Mouse (Mus musculus): ENCODE measurements around the gene Mtln. TPM values are rescaled to one million over a fixed set of nuclear protein-coding genes. Genes with fewer than 3 reads are reported as not detected.
A peak's percentile ranks its signal among the peaks of the same experiment; 100 is the strongest.

Mtln gene
- polyA plus RNA-seq (2012; rRNA removed), result 41.9 and 55.4 TPM in 2 replicates

DNA sequence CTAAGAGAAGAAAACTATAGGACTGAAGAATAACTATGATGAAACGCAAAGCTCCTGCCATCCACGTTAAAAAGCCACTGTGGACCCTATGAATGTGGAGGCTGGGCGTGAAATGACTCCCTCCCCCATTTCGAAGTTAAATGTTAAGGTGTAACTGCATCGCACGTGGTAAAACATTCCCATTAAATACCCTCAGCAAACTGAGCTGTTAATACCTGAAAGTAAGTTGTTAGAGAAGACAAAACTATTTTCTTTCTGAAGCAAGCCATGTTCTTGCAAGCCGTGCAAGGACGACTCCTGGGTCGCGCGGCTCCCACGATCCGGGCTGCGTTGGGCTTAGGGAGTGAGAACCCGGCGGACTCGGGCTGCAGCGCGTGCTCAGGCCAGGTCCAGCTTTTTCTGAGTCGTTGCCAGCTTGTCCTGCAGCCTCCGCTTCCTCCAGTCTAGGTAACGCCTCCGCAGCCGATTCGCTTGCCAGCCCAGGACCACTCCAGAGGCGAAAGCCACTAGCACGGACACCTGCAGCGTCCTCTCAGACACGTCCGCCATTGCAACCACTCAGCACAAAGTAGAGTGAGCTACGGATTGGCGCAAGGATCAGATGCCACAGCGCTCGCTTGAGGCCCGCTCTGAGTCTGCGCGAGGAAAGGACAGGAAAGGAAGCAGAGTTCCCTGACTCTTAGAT is at the start of gene Mtln:
Gene Mtln, minus strand, starts transcription at position 570 of the 685 bp plus-strand sequence.
- Histone ChIP-seq H3K27me3 (ENCODE audit: control insufficient read depth, insufficient read depth, low read length) (no peaks in the 10 kb centered on the region), H3K36me3 (ENCODE audit: control insufficient read depth, insufficient read depth, low read length) (no peaks in the 10 kb centered on the region), H3K4me1 (replicated peaks; ENCODE audit: control insufficient read depth, insufficient read depth, low read length) (peaks cover 6% of the 10 kb centered on the region), H3K27ac (ENCODE audit: control insufficient read depth, insufficient read depth, low read length) (no peak within 1 kb of the TSS), H3K4me3 (ENCODE audit: control insufficient read depth, insufficient read depth, low read length) (peak within 1 kb of the TSS; percentile 89)
- TF ChIP-seq POLR2A (IDR thresholded peaks at IDR 0.05; ENCODE audit: control insufficient read depth, extremely low read depth, insufficient read depth, low read length, poor library complexity) (peak; percentile 52), CTCF (IDR thresholded peaks at IDR 0.05; ENCODE audit: borderline replicate concordance, control insufficient read depth, extremely low read depth, insufficient read depth, low read length, poor library complexity) (peak; percentile 50; the same call in 1 of the 2 replicates)
- DNase-seq, result peak; percentile 87
- WGBS, result under 1% methylated on average over 37 of the region's 37 CpGs

DNA sequence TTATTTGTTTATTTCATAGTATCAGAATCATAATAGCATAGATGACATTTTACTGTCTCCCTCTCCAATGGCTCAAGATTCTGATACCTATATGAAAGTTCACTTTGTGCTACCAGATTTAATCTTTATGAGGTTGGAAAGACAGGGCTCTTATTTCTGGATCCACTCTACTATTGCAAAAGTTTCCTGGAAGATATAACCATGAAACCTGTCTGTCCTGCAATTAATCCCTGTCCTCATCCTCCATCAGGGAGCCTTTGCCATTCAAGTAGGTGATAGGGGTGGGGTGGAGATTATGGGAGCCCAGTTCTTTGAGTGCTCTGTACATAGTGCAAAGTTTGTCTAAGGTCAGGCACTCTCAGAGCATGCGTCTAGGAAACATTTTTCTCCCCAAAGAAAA is 49.1 kb upstream of the Mtln start:
- H3K27ac ChIP-seq (ENCODE audit: control insufficient read depth, insufficient read depth, low read length), result no peak overlapping the region
- no peak for DNase-seq
- no peaks in the 10 kb centered on the region for H3K4me1 ChIP-seq (replicated peaks; ENCODE audit: control insufficient read depth, insufficient read depth, low read length)
- WGBS, result 100% methylated on average over 1 of the region's 1 CpGs
- H3K4me3 ChIP-seq (ENCODE audit: control insufficient read depth, insufficient read depth, low read length), result no peak overlapping the region
- TF ChIP-seq POLR2A (IDR thresholded peaks at IDR 0.05; ENCODE audit: control insufficient read depth, extremely low read depth, insufficient read depth, low read length, poor library complexity), result no peak
- no peak for TF ChIP-seq CTCF (IDR thresholded peaks at IDR 0.05; ENCODE audit: borderline replicate concordance, control insufficient read depth, extremely low read depth, insufficient read depth, low read length, poor library complexity)
- H3K36me3 ChIP-seq (ENCODE audit: control insufficient read depth, insufficient read depth, low read length), result no peaks in the 10 kb centered on the region
- peaks cover 3% of the 10 kb centered on the region; the same call in 1 of the 2 replicates for H3K27me3 ChIP-seq (ENCODE audit: control insufficient read depth, insufficient read depth, low read length)

DNA sequence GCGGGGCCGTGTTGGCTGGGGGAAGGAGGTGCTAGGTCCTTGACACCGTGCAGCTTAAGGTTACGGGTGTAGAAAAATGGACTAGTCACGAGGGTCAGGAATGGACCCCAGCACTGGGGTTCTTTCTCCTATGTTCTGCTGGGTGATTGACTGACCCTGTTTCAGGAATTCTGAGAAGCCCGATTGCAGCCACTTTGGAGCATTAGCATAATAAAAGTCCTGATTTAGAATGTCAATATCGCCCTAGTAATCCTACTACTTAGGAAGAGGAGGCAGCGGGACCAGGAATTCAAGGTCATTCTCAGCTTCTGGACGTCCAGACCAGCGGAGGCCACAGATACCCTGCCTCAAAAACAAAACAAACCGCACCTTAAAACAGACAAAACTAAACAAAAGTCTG is 47.1 kb upstream of the Mtln start:
- Histone ChIP-seq H3K4me3 (ENCODE audit: control insufficient read depth, insufficient read depth, low read length) (no peak overlapping the region), H3K27ac (ENCODE audit: control insufficient read depth, insufficient read depth, low read length) (no peak overlapping the region), H3K4me1 (replicated peaks; ENCODE audit: control insufficient read depth, insufficient read depth, low read length) (no peaks in the 10 kb centered on the region), H3K27me3 (ENCODE audit: control insufficient read depth, insufficient read depth, low read length) (peaks cover 3% of the 10 kb centered on the region; the same call in 1 of the 2 replicates), H3K36me3 (ENCODE audit: control insufficient read depth, insufficient read depth, low read length) (no peaks in the 10 kb centered on the region)
- no peak for DNase-seq
- TF ChIP-seq CTCF (IDR thresholded peaks at IDR 0.05; ENCODE audit: borderline replicate concordance, control insufficient read depth, extremely low read depth, insufficient read depth, low read length, poor library complexity) (no peak), POLR2A (IDR thresholded peaks at IDR 0.05; ENCODE audit: control insufficient read depth, extremely low read depth, insufficient read depth, low read length, poor library complexity) (no peak)
- WGBS, result 39% methylated on average over 11 of the region's 11 CpGs

- H3K4me3 ChIP-seq (ENCODE audit: control insufficient read depth, insufficient read depth, low read length), result no peak within 1 kb of the TSS
- WGBS, result 72% methylated on average over 7 of the region's 7 CpGs
- no peak within 1 kb of the TSS for H3K27ac ChIP-seq (ENCODE audit: control insufficient read depth, insufficient read depth, low read length)
- no peaks in the 10 kb centered on the region for H3K36me3 ChIP-seq (ENCODE audit: control insufficient read depth, insufficient read depth, low read length)
- no peak for TF ChIP-seq CTCF (IDR thresholded peaks at IDR 0.05; ENCODE audit: borderline replicate concordance, control insufficient read depth, extremely low read depth, insufficient read depth, low read length, poor library complexity)
- TF ChIP-seq POLR2A (IDR thresholded peaks at IDR 0.05; ENCODE audit: control insufficient read depth, extremely low read depth, insufficient read depth, low read length, poor library complexity), result no peak
- DNase-seq, result no peak
- no peaks in the 10 kb centered on the region for H3K4me1 ChIP-seq (replicated peaks; ENCODE audit: control insufficient read depth, insufficient read depth, low read length)
- peaks cover 3% of the 10 kb centered on the region; the same call in 1 of the 2 replicates for H3K27me3 ChIP-seq (ENCODE audit: control insufficient read depth, insufficient read depth, low read length)
Observed at GRCm38 (mm10) chr2:127838576-127838975, 46.3 kb upstream of the Mtln start, which contains the start of gene Acoxl. Gene Acoxl, plus strand, starts transcription at chr2:127838876.

- 4% methylated on average over 2 of the region's 2 CpGs for WGBS
- DNase-seq, result peak; percentile 19
- H3K27ac ChIP-seq (ENCODE audit: control insufficient read depth, insufficient read depth, low read length), result no peak overlapping the region
- no peaks in the 10 kb centered on the region; the same call in 1 of the 2 replicates for H3K27me3 ChIP-seq (ENCODE audit: control insufficient read depth, insufficient read depth, low read length)
- no peaks in the 10 kb centered on the region for H3K36me3 ChIP-seq (ENCODE audit: control insufficient read depth, insufficient read depth, low read length)
- H3K4me3 ChIP-seq (ENCODE audit: control insufficient read depth, insufficient read depth, low read length), result no peak overlapping the region
- TF ChIP-seq CTCF (IDR thresholded peaks at IDR 0.05; ENCODE audit: borderline replicate concordance, control insufficient read depth, extremely low read depth, insufficient read depth, low read length, poor library complexity) (no peak), POLR2A (IDR thresholded peaks at IDR 0.05; ENCODE audit: control insufficient read depth, extremely low read depth, insufficient read depth, low read length, poor library complexity) (no peak)
- H3K4me1 ChIP-seq (replicated peaks; ENCODE audit: control insufficient read depth, insufficient read depth, low read length), result peaks cover 4% of the 10 kb centered on the region
Observed at GRCm38 (mm10) chr2:127832833-127833190, 40.5 kb upstream of the Mtln start.

DNA sequence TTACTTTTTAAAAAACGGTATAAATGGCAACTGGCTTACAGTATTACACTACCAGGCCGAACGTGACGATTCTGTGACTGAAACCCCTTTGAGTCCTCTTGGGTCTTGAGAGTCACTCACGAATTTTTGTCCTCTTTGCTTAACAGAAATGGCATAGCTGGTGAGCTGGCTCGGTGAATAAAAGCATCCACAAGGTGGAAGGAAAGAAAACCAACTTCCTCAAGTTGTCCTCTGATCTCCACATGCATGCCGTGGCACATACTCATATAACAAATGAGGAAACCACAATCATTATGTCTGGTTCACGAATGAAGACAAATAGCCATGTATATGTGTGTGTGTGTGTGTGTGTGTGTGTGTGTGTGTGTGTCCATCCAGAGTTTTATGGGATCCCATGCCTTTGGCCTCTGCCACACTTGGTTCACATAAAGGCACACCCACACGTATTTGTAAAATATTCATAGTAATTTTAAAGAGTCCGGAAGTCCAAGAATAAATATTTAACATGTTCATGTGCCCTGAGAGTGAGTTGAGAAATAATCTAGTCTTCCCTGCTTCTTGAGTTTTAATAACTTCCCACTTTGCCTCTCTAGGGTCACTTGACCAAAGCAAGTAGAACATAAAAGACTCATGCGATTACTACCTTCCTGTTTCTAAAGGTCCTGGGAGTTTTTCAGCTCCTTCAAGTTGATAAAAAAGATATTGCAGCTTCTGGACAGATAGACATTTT is 40.0 kb upstream of the Mtln start:
- WGBS, result 11% methylated on average over 11 of the region's 11 CpGs
- H3K4me3 ChIP-seq (ENCODE audit: control insufficient read depth, insufficient read depth, low read length), result no peak overlapping the region
- DNase-seq, result no peak
- H3K36me3 ChIP-seq (ENCODE audit: control insufficient read depth, insufficient read depth, low read length), result no peaks in the 10 kb centered on the region
- TF ChIP-seq CTCF (IDR thresholded peaks at IDR 0.05; ENCODE audit: borderline replicate concordance, control insufficient read depth, extremely low read depth, insufficient read depth, low read length, poor library complexity), result no peak
- no peak for TF ChIP-seq POLR2A (IDR thresholded peaks at IDR 0.05; ENCODE audit: control insufficient read depth, extremely low read depth, insufficient read depth, low read length, poor library complexity)
- H3K27ac ChIP-seq (ENCODE audit: control insufficient read depth, insufficient read depth, low read length), result no peak overlapping the region
- no peaks in the 10 kb centered on the region; the same call in 1 of the 2 replicates for H3K27me3 ChIP-seq (ENCODE audit: control insufficient read depth, insufficient read depth, low read length)
- peaks cover 4% of the 10 kb centered on the region for H3K4me1 ChIP-seq (replicated peaks; ENCODE audit: control insufficient read depth, insufficient read depth, low read length)
